Mouse (Mus musculus) heart, postnatal 0 days (tissue): ENCODE results near the gene Krt18. TPM values are rescaled to one million over a fixed set of nuclear protein-coding genes. Genes with fewer than 3 reads are reported as not detected.
A peak's percentile ranks its signal among the peaks of the same experiment; 100 is the strongest.

ENCODE experiments used
- ATAC-seq: fragments of 200-750 bp; cut with Nextera tagmentation; 2 replicates; pipeline ENCODE4 v1.8.0; 2017; ENCODE audit warnings: low read depth, moderate number of reproducible peaks, moderate library complexity; ENCODE audit not compliant: insufficient read depth
- DNase-seq: peaks from one replicate; pipeline ENCODE4 v3.0.0-alpha.2; 2016; ENCODE audit warnings: low spot score
- H3K27ac ChIP-seq: fragments of 300-500 bp; sonication (generic); 2 replicates; pipeline ENCODE4 v1.5.1; 2014; ENCODE audit warnings: low read depth, mild to moderate bottlenecking
- H3K27me3 ChIP-seq: fragments of 300-500 bp; sonication (generic); 2 replicates; pipeline ENCODE4 v1.6.1; 2014; ENCODE audit warnings: low read length, mixed read lengths; ENCODE audit not compliant: control insufficient read depth, insufficient read depth
- H3K36me3 ChIP-seq: fragments of 300-500 bp; sonication (generic); replicated peaks from 2 replicates; pipeline ENCODE4 v1.6.1; 2014; ENCODE audit warnings: low read length, mixed read lengths; ENCODE audit not compliant: control insufficient read depth, insufficient read depth
- H3K4me1 ChIP-seq: fragments of 300-500 bp; sonication (generic); 2 replicates; pipeline ENCODE4 v1.6.1; 2014; ENCODE audit warnings: antibody characterized with exemption; ENCODE audit not compliant: control insufficient read depth, insufficient read depth
- H3K4me2 ChIP-seq: fragments of 300-500 bp; sonication (generic); 2 replicates; pipeline ENCODE4 v1.6.1; 2014; ENCODE audit warnings: low read depth, mild to moderate bottlenecking, low read length, moderate library complexity
- H3K4me3 ChIP-seq: fragments of 300-500 bp; sonication (generic); 2 replicates; pipeline ENCODE4 v1.5.1; 2014; ENCODE audit warnings: low read depth, low read length
- H3K9ac ChIP-seq: fragments of 300-500 bp; sonication (generic); replicated peaks from 2 replicates; pipeline ENCODE4 v1.6.1; 2014; ENCODE audit warnings: low read depth, low read length, mixed read lengths
- H3K9me3 ChIP-seq: fragments of 300-500 bp; sonication (generic); replicated peaks from 2 replicates; pipeline ENCODE4 v1.6.1; 2016; ENCODE audit warnings: low read length; ENCODE audit not compliant: control insufficient read depth
- CTCF ChIP-seq: IDR thresholded peaks from 2 replicates; pipeline ENCODE4 v1.5.1; 2016; ENCODE audit warnings: antibody characterized with exemption, control low read depth, low read depth
- EP300 ChIP-seq: IDR thresholded peaks from 2 replicates; pipeline ENCODE4 v1.6.1; 2016; ENCODE audit warnings: antibody characterized with exemption, low read depth
- WGBS: fragments of 180-500 bp; shearing (Covaris S2); extraction: QIAGEN DNeasy Blood & Tissue Kit; methylation state at CpG from one replicate; pipeline ENCODE4 v1.1.7; 2014; 5-methylcytosine and 5-hydroxymethylcytosine counted together
- polyA plus RNA-seq: library from polyadenylated mRNA; unstranded; fragments of >200 nt; fragmentation: Nextera tagmentation; extraction: Ambion mirVana; gene quantifications from 2 replicates; pipeline ENCODE4 v1.2.1, GENCODE M21; 2015
- total RNA-seq: library from RNA; depleted of rRNA; stranded (reverse); fragments of >200 nt; gene quantifications from 2 replicates; pipeline ENCODE4 v1.2.3, GENCODE M21; 2014; ENCODE audit warnings: low replicate concordance; rRNA removed

Gene Krt18
- total RNA-seq (12.9 and 75.9 TPM in 2 replicates), polyA plus RNA-seq (15.0 and 15.3 TPM in 2 replicates)

- Histone ChIP-seq H3K27me3 (peaks cover 9% of the 10 kb centered on the region; the same call in 1 of the 2 replicates), H3K4me3 (peak within 1 kb of the TSS; percentile 38), H3K27ac (no peak within 1 kb of the TSS), H3K36me3 (no peaks in the 10 kb centered on the region), H3K9ac (peak within 1 kb of the TSS; percentile 48; the same call in 1 of the 2 replicates), H3K9me3 (no peaks in the 10 kb centered on the region), H3K4me2 (peak within 1 kb of the TSS; percentile 61), H3K4me1 (peaks cover 15% of the 10 kb centered on the region)
- WGBS: 4% methylated on average over 28 of the region's 28 CpGs
- no peak for DNase-seq
- ATAC-seq: 0 out of 2 replicates have a peak, but pooled peaks have one; percentile 10
- TF ChIP-seq CTCF (no peak), EP300 (no peak)
Measured at GRCm38 (mm10) chr15:102028040-102028439, at the start of gene Krt18. Krt18 (plus strand) TSS chr15:102028180.

GRCm38 (mm10) chr15:101980849-101981248 lies 47.1 kb upstream of the Krt18 start:
- DNase-seq (no peak), ATAC-seq (no peak)
- Histone ChIP-seq H3K9me3 (no peaks in the 10 kb centered on the region), H3K4me2 (no peak overlapping the region), H3K36me3 (no peaks in the 10 kb centered on the region), H3K9ac (no peak overlapping the region), H3K27ac (no peak overlapping the region), H3K4me3 (no peak overlapping the region), H3K4me1 (peaks cover 15% of the 10 kb centered on the region), H3K27me3 (no peaks in the 10 kb centered on the region)
- TF ChIP-seq CTCF: no peak
- no peak for TF ChIP-seq EP300
- WGBS: 56% methylated on average over 6 of the region's 6 CpGs

GRCm38 (mm10) chr15:101983315-101983948 lies 44.5 kb upstream of the Krt18 start:
- no peaks in the 10 kb centered on the region for H3K27me3 ChIP-seq
- TF ChIP-seq CTCF: no peak
- no peak for TF ChIP-seq EP300
- H3K36me3 ChIP-seq: no peaks in the 10 kb centered on the region
- DNase-seq (no peak), ATAC-seq (no peak)
- no peak overlapping the region for H3K4me3 ChIP-seq
- H3K4me1 ChIP-seq: no peaks in the 10 kb centered on the region
- no peak overlapping the region for H3K4me2 ChIP-seq
- peak overlapping the region; percentile 56 for H3K27ac ChIP-seq
- no peak overlapping the region for H3K9ac ChIP-seq
- no peaks in the 10 kb centered on the region for H3K9me3 ChIP-seq
- WGBS: 73% methylated on average over 13 of the region's 13 CpGs

GRCm38 (mm10) chr15:101983949-101984601 lies 43.9 kb upstream of the Krt18 start:
- peak overlapping the region; percentile 56 for H3K27ac ChIP-seq
- no peaks in the 10 kb centered on the region for H3K27me3 ChIP-seq
- no peak overlapping the region for H3K4me3 ChIP-seq
- DNase-seq: peak; percentile 96
- WGBS: 4% methylated on average over 15 of the region's 15 CpGs
- H3K4me1 ChIP-seq: no peaks in the 10 kb centered on the region
- H3K4me2 ChIP-seq: peak overlapping the region; percentile 41
- H3K9me3 ChIP-seq: no peaks in the 10 kb centered on the region
- H3K36me3 ChIP-seq: no peaks in the 10 kb centered on the region
- peak; percentile 96 for ATAC-seq
- TF ChIP-seq CTCF: peak; percentile 97
- peak; percentile 81; the same call in 1 of the 2 replicates for TF ChIP-seq EP300
- H3K9ac ChIP-seq: no peak overlapping the region

- 17% methylated on average over 6 of the region's 6 CpGs for WGBS
- no peak for DNase-seq
- ATAC-seq: no peak
- Histone ChIP-seq H3K4me2 (no peak overlapping the region), H3K4me3 (no peak overlapping the region), H3K27ac (no peak overlapping the region), H3K9ac (no peak overlapping the region), H3K4me1 (no peaks in the 10 kb centered on the region), H3K36me3 (no peaks in the 10 kb centered on the region), H3K27me3 (no peaks in the 10 kb centered on the region), H3K9me3 (no peaks in the 10 kb centered on the region)
- no peak for TF ChIP-seq CTCF
Measured at GRCm38 (mm10) chr15:101984746-101985145, 43.2 kb upstream of the Krt18 start.
